Mouse (Mus musculus): Measurements from ENCODE around the gene Phf20.

GRCm38 (mm10) chr2:156227689-156228088, 31.4 kb downstream of the Phf20 start:
- TF ChIP-seq GATA1 (IDR thresholded peaks at IDR 0.05; ENCODE audit: borderline replicate concordance, low read length) = no peak
- no peak for TF ChIP-seq FLI1 (IDR thresholded peaks at IDR 0.05; ENCODE audit: low read length)
